In the genomic region with DNA sequence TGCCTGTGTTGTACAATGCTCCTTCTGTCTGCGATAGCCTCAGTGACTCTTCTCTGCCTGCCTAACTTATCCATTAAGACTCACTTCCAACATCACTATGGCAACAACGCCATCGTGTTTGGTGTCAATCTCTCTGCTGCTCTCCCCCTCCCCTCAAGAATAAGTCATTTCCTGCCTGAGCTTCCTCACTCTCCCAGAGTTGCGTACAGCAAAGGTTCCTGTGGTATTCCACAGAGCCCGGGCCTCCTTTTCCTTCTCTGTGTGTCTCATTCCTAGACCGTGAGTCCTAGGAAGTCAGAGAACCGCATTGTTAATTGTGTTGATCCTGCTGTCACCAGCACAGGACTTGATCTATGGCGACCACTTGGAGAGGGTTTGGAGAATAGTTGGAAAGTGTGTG, we compare ENCODE assay signal across 14 mouse cellular contexts. TPM values are rescaled to one million over a fixed set of nuclear protein-coding genes. Genes with fewer than 3 reads are reported as not detected.
A peak's percentile ranks its signal among the peaks of the same experiment; 100 is the strongest.
DNase-seq lines count a peak whose midpoint lies in the region; ATAC-seq and TF ChIP-seq lines count a peak whose summit lies in the region.
"Had no signal": no experiment of that assay in that cellular context is flagged by ENCODE, and none has a peak within 500 bp of the region (broad histone marks: within the 10 kb centered on the region; RNA-seq: fewer than 3 reads in every experiment).

No protein-coding gene starts in this region.

- H3K36me3 ChIP-seq in lung, embryonic 14.5 days (ENCODE audit: insufficient read depth), result no peaks in the 10 kb centered on the region
- H3K36me3 ChIP-seq: limb, embryonic 13.5 days; midbrain, embryonic 12.5 days had no signal

- H3K9ac ChIP-seq in lung, embryonic 14.5 days, result no peak overlapping the region
- H3K9ac ChIP-seq: limb, embryonic 13.5 days; midbrain, embryonic 12.5 days had no signal

- H3K4me3 ChIP-seq in lung, embryonic 14.5 days (ENCODE audit: low read depth, low read length), result no peak overlapping the region
- no peak overlapping the region for H3K4me3 ChIP-seq in lung, adult 2 months (replicated peaks; ENCODE audit: extremely low read depth, low read depth, low read length)
- H3K4me3 ChIP-seq in bone marrow macrophage, adult 2 months (ENCODE audit: insufficient read depth, low read length), result peak overlapping the region; percentile 31; the same call in 1 of the 2 replicates
- H3K4me3 ChIP-seq: erythroblast, embryonic 14.5 days; limb, embryonic 13.5 days; midbrain, embryonic 12.5 days had no signal

- H3K4me2 ChIP-seq in lung, embryonic 14.5 days, result peak overlapping the region; percentile 15; the same call in 1 of the 2 replicates
- H3K4me2 ChIP-seq: limb, embryonic 13.5 days; midbrain, embryonic 12.5 days had no signal

- DNase-seq in CD4-positive, CD25-positive, alpha-beta regulatory T cell, adult 2 months (ENCODE audit: low read depth, low spot score), result peak; percentile 23
- peak; percentile 65 for DNase-seq in lung, embryonic 14.5 days
- DNase-seq in lung, adult 2 months, result no peak
- peak; percentile 46 for DNase-seq in lung, postnatal 10 days
- no peak for DNase-seq in left cerebral cortex, adult 8-10 months (ENCODE audit: low spot score in 2 of 2)
- DNase-seq in cerebellum, postnatal 14 days, result no peak
- DNase-seq: adrenal gland, postnatal 25 days; cerebellum, adult 8-10 months; thymus, adult 18-20 months had no signal

- no peak for ATAC-seq in CD4-positive, CD25-positive, alpha-beta regulatory T cell, adult 4 months
- peak; percentile 43; the same call in 1 of the 2 replicates for ATAC-seq in lung, embryonic 14.5 days (ENCODE audit: insufficient read depth)

- H3K4me1 ChIP-seq in lung, embryonic 14.5 days (ENCODE audit: insufficient read depth), result no peaks in the 10 kb centered on the region
- H3K4me1 ChIP-seq in lung, adult 2 months (ENCODE audit: control insufficient read depth, insufficient read depth, low read length), result peaks cover 5% of the 10 kb centered on the region
- H3K4me1 ChIP-seq in bone marrow macrophage, adult 2 months (ENCODE audit: control insufficient read depth, insufficient read depth, low read length), result peaks cover 63% of the 10 kb centered on the region

- peaks cover 20% of the 10 kb centered on the region for H3K27me3 ChIP-seq in lung, embryonic 14.5 days (ENCODE audit: insufficient read depth, low read length)

- no peak overlapping the region for H3K27ac ChIP-seq in lung, embryonic 14.5 days (ENCODE audit: low read depth)
- H3K27ac ChIP-seq in bone marrow macrophage, adult 2 months (ENCODE audit: insufficient read depth, low read depth, low read length), result peak overlapping the region; percentile 77
- H3K27ac ChIP-seq: limb, embryonic 13.5 days; midbrain, embryonic 12.5 days had no signal

- TF ChIP-seq POLR2A in lung, adult 2 months (IDR thresholded peaks at IDR 0.05; ENCODE audit: borderline replicate concordance, extremely low read depth, low read depth, low read length), result no peak
- TF ChIP-seq POLR2A in bone marrow macrophage, adult 2 months (IDR thresholded peaks at IDR 0.05; ENCODE audit: borderline replicate concordance, low read depth, low read length), result no peak

- TF ChIP-seq CTCF in lung, embryonic 14.5 days (IDR thresholded peaks at IDR 0.05; ENCODE audit: low read depth), result no peak
- no peak for TF ChIP-seq CTCF in lung, adult 2 months (IDR thresholded peaks at IDR 0.05; ENCODE audit: insufficient read depth, low read length)
- TF ChIP-seq CTCF in bone marrow macrophage, adult 2 months (IDR thresholded peaks at IDR 0.05; ENCODE audit: low read depth, low read length), result no peak

- 18% methylated on average over 8 of the region's 8 CpGs for WGBS in lung, embryonic 14.5 days
- WGBS in lung, adult 2 months, result 15% methylated on average over 8 of the region's 8 CpGs

- no peaks in the 10 kb centered on the region for H3K9me3 ChIP-seq in lung, embryonic 14.5 days (ENCODE audit: low read depth, low read length)
- H3K9me3 ChIP-seq: limb, embryonic 13.5 days; midbrain, embryonic 12.5 days had no signal

RNA-seq across cellular contexts. Expression of a gene that starts 4.4 kb away (rescaled TPM):
- 100 to 1,000 TPM in 1 of 2 experiments, 10 to 100 TPM in 1; 97.2 to 114 TPM for polyA plus RNA-seq in CD4-positive, CD25-positive, alpha-beta regulatory T cell, adult 4 months (2017; shearing (Covaris generic))
- polyA plus RNA-seq in lung, embryonic 14.5 days (2014; fragmentation: Nextera tagmentation; extraction: Ambion mirVana), result 3.4 and 4.4 TPM in 2 replicates
- polyA plus RNA-seq in lung, adult 2 months (2012; rRNA removed), result 19.8 and 25.1 TPM in 2 replicates
- 78.5 and 83.3 TPM in 2 replicates for polyA plus RNA-seq in bone marrow macrophage, adult 2 months (2012; ENCODE audit: insufficient read depth, insufficient read length, missing spikeins)
- total RNA-seq in left cerebral cortex, adult 8-10 months (2022), result 1 to 10 TPM; 3.2 to 9.1 (median 4.0) TPM

RNA-seq across cellular contexts. Expression of a gene that starts 33.5 kb away (rescaled TPM):
- 10 to 100 TPM; 12.2 to 27.9 TPM for polyA plus RNA-seq in CD4-positive, CD25-positive, alpha-beta regulatory T cell, adult 4 months (2017; shearing (Covaris generic))
- 20.0 and 21.5 TPM in 2 replicates for polyA plus RNA-seq in lung, embryonic 14.5 days (2014; fragmentation: Nextera tagmentation; extraction: Ambion mirVana)
- polyA plus RNA-seq in lung, adult 2 months (2012; rRNA removed), result 0.96 and 2.6 TPM in 2 replicates
- polyA plus RNA-seq in bone marrow macrophage, adult 2 months (2012; ENCODE audit: insufficient read depth, insufficient read length, missing spikeins), result 7.2 and 7.4 TPM in 2 replicates
- total RNA-seq in left cerebral cortex, adult 8-10 months (2022), result 10 to 100 TPM; 12.2 to 15.8 (median 15.3) TPM

Comparison
In these comparisons a context has a peak if more than half of its experiments do, and no peak if none do; other contexts are left out.
1. DNase-seq: peak in CD4-positive, CD25-positive, alpha-beta regulatory T cell, adult 2 months (single experiment), lung, embryonic 14.5 days (single experiment) and lung, postnatal 10 days (single experiment); none in lung, adult 2 months (single experiment), left cerebral cortex, adult 8-10 months (0 of 2) and cerebellum, postnatal 14 days (0 of 2).